Mouse (Mus musculus) heart, postnatal 14 days (tissue): ENCODE measurements around the gene BC025446. TPM values are rescaled to one million over a fixed set of nuclear protein-coding genes. Genes with fewer than 3 reads are reported as not detected.
"Not testable (repeated sequence)": the region's sequence is repeated elsewhere in the genome, so short reads cannot be mapped to it uniquely, and the experiment has no call there.

Source experiments
- DNase-seq, 2 experiments: peaks; one replicate each; pipeline ENCODE4 v3.0.0; 2021 to 2022
- intact Hi-C: fragments of 180-260 bp; cut with DNase I; formaldehyde crosslinking; loops from one replicate; pipeline ENCODE4 v1.15.1; 2025
- long read RNA-seq, 2 experiments: library from polyadenylated mRNA; stranded (forward); transcript quantifications; one replicate each; pipeline ENCODE4 v2.0.0; 2021
- total RNA-seq, 2 experiments: library from RNA; stranded (reverse); gene quantifications; 2 replicates each; pipeline ENCODE4 v1.2.3; 2021

Gene BC025446
- total RNA-seq, result not detected
- long read RNA-seq, experiment 1, result 0 reads
- long read RNA-seq, experiment 2, result 0 reads

DNA sequence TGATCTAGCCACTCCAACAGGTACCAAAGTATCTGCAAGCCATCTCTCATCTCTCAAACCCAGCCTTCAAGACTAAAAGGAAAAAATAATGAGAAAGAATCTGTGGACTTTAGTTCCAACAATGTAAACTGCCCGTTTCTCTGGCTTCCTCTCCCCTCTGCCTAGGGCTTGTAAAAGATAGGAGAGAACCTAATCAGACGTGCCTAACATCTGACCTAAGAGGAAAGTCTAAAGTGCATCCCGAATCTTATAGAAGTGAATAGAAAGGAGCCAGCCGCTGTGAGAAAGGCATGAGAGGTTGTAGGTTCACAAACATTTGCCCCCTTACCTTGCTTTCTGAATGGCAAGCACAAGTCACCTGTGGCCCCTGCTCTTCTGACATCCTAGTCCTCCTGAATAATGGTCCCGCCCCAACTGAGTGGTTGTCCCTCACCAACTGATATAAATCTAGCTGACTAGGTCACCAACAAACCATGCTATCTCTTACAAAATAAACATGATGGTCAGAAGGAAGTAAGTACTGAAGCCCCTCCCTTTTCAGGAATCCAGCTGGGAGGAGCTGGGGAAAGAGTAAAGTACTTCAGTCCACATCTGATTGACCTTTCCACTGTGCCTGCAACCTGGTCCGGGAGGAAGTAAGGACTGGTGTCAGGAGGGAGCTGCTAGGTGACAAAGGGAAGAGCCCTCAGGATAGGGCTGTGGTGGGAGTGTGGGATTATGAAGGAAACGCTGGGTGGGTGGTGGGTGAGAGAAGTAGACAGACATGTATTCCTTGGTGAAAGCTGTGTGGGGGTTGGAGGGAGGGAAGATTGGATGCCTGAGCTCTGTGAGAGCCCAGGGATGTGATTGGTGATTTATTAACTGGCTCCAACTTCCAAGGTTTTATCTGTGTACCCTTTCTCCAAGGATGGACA, at the start of gene BC025446:
BC025446 (plus strand) TSS at position 599 of the 914 bp plus-strand sequence.
- intact Hi-C loops, result no loop called here
- DNase-seq, result no peak

DNA sequence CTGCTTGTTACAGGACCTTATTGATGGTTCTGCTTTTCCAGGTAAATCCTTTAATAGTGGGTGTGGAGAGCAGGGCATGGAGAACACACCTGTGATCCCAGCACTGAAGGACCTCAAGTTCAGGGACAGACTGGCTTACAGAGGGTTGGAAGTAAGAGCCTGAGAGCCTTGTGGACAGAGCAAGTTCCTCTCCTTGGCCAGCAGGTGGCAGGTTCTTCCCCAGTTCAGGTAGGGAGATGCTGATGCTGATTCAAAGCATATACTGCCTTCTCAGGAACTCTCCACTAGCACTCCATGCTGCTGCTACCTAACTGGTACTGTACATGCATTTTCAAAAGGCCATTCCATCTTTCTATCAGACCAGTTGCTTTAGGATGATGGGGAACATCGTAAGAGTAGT, 40.7 kb upstream of the BC025446 start:
- intact Hi-C loops, result no loop called here
- DNase-seq, result peak; percentile 11 to 14

DNA sequence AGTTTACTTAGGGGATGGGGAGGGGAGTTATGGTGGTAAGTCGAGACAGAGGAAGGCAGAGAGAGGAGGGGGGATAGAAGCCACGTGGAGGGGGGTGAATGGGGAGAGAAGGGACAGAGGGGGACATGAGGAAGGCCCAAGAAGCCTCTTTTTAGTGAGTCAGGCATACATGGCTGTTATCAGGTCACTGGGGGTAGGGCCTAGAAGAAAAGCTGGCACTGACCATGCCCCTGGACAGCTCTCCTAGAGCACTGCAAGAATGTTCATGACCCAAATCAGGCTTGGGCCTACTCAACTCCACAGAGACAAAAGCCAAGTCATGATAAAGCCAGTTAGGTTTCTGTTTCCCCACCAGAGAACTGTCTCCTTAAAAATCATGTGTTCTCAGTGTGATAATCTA, 29.9 kb upstream of the BC025446 start:
- no peak for DNase-seq
- intact Hi-C loops, result no loop called here

DNA sequence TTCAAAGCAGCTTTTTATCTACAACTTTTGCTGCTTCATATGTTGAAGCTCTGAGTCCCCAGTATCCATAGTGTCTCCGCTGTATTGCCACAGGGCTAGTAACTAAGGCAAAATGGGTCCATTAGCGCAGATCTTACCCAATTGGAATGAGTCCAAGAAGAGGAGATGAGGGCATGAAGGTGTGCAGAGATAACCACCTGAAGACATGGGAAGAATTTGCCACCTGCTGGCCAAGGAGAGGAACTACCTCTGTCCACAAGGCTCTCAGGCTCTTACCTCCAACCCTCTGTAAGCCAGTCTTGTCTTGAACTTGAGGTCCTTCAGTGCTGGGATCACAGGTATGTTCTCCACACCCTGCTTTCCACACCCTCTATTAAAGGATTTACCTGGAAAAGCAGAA, 27.1 kb upstream of the BC025446 start:
- DNase-seq, result peak; percentile 6 to 11
- intact Hi-C loops, result no loop called here

DNA sequence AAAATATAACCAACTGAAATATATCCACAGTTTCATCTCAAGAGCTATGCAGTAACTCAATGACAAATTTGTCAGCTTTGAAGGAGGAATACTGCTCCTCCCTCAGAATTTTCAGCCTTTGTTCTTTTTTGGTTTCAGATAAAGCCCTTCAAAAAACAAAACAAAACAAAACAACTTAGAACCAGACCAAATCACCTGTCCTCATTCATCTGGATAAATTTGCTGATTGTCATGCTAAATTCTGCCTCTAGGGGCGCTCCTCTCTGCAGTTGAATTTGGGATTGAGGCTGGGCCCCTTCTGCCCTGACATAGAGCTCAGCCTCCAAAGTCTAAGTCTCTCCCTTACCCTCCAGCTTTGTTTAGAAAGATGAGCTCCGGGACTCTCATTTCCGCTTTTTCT, 25.6 kb upstream of the BC025446 start:
- peak; percentile 2 to 27 for DNase-seq
- intact Hi-C loops, result not testable (repeated sequence)

DNA sequence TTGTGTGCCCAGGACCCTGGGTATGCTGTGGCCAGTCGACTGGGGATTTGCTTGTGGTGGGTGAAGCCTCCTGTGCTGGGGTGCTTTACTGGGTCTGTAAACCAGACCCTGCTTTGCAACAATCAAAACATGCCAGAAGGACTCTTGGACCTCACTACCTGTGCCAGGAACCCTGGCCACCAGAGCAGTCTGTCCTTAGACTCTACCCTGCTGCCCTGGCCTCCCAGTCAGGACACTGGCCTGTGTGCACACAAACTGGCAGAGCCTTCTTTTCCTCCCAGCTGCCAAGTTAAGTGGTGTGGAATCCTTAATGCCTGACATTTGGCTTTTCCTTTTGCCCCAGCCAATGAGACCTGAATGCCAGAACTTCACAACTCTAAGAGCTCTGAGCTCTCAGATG, 655 bp downstream of the BC025446 start:
- intact Hi-C loops, result no loop called here
- no peak for DNase-seq

DNA sequence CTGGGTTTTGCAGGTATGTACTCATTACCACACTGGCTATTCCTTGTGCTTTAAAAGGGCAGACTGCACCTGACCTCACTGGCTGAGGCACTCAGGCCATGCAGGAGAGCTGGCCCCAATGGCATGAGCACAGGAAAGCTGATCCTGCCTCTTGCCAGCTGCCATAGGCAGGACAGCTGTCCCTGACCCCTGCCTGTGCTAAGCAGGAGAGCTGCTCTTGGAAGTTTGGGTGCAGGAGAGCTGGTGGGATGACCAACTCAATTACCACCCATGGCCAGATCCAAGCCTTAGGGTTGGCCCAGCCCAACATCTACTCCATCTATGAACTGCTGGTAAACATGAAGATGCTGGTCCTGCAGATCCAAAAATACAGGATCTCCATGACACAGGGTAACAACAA, 5.8 kb downstream of the BC025446 start:
- intact Hi-C loops, result no loop called here
- DNase-seq, result no peak

DNA sequence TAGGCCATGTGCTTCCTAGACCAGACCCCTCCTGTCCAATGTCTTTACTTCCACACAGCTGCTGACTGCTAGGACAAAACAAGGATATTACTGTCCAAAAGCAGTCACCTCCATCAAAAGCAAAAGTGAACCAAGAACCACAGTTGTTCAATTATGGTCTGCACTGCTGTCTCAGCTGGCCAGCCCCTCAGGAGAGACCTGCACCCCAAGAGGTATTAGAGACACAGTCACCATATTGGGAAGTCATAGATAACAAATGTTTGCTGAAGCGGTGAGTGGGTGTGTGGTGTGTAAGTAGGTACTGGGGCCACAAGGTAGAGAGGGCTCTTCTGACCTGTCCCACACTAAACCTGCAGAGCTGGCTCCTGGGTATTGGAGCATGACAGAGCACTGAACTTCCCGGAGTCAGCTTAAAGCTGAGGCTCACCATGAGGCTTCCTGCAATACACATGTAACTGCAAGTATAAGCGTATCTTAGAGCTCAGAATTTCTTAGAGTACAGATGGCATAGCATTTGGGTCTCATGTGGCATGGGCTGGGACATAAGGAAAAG, 21.6 kb downstream of the BC025446 start:
- intact Hi-C loops, result no loop called here
- DNase-seq, result no peak

DNA sequence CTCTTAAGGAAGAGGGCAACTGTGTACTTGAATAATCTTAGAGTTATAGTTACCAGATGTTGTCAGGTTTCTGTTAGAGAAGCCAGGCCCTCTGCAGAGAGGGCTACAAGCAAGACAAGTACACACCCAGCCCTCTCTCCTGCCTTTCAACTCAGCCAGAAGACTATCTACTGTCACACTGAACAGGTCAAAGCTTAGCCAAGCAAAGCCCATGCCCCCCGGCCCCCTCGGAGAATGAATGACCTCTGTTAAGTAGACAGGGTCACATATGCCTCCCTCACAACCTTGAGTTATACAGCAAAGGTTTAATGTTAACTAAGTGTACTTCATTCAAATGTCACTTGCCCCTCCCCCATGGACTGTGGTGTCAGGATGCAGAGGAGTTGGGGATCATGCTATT, 24.4 kb downstream of the BC025446 start:
- intact Hi-C loops, result loop anchor here (10.0 kb wide), 1 partner anchor 246 kb away; the partner anchor contains the start of gene Ly6a
- no peak for DNase-seq

DNA sequence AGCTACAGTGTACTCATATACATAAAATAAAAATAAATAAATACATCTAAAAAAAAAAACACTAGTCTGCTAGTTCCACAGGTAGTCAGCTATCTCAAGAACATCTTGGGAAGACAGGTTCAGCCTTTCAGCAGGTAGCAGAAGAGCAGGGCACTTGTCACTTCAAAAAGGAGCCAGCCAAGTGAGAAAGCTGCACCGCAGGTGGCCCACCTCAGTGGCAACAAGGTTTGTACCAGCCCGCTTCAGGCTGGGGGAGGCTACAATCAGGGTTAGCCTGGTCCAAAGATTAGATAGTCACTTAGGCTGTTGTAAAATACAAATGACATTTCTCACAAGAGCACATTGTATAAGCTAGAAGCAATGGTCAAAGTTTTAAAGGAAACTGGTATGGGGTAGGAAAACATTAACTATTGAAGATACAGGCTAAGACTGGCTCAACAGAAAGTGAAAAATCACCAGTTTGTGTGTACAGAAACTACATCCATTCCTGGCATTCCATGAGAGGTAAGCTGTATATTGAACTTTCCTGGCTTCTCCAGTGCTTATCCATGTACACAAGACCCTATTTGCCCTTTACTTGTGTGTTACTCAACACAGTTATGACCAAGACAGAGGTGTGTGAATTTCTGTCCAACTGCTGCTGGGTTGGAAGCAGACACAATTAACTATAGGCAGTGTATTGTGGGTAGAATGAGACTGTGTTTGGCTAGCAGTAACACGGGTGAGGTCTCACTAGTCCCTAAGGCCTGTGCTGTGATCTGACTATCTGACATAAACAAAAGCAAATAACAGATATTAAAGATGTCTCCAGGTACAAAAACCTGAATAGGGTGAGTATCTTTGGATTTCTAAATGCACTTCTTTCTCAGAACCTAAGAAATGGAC, 26.8 kb downstream of the BC025446 start:
- intact Hi-C loops, result loop anchor here (10.0 kb wide), 1 partner anchor 248 kb away; the partner anchor contains the start of gene Ly6a
- DNase-seq, result no peak

DNA sequence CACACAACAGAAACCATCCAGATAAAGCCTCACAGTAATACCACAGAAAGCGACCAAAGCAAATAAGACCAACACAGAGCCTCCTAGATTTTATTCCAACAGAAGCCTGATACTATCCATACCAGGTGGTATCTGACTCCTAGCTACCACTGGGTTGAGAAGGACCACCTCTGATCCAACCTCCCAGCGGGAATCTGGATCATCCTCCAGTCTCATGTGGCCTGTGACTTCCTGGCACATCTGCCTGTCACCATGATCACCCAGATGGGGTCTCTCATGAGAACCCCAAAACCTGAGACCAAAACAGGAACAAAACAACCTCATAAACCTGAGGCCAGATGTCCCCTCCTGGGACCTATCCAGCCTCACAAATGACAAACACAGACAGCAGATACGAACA, 38.5 kb downstream of the BC025446 start:
- no peak for DNase-seq
- intact Hi-C loops, result no loop called here

DNA sequence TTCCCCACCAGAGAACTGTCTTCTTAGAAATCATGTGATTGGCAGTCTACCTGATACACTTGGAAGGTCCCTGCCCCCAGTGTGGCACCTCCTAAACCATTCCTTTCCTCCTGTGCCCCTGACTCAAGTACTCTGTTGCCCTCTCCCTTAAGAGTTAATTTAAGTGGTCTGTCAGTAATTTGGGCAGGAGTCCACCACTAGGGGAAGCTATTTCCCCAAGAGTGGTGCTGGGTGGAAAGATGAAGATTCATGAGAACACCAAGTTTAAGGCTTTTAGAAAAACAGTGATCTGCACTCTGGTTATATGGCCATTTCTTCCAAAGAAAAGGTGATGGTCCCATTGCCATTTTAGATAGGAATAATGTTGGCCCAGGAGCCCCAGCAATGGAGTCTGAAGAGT, 49.7 kb downstream of the BC025446 start:
- DNase-seq, result no peak
- intact Hi-C loops, result no loop called here

DNA sequence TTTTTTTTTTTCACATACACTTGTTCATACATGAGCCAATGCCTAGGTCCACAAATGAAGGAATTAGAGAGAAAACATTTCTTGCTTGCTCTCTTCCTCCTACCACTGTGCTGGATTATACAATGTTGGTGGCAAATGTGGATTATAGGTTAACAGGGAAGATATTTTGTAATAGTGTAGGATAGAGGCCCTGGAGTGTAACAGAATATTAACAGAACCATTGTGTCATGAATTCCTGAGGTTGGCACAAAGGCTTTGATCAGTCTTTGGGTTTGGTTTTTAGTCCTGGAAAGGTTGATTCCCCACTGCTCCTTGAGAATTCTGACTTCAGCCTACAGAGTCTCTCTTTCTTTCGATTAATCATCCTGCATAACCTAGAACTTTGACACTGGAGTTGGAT, 50.5 kb downstream of the BC025446 start:
- no peak for DNase-seq
- intact Hi-C loops, result no loop called here

DNA sequence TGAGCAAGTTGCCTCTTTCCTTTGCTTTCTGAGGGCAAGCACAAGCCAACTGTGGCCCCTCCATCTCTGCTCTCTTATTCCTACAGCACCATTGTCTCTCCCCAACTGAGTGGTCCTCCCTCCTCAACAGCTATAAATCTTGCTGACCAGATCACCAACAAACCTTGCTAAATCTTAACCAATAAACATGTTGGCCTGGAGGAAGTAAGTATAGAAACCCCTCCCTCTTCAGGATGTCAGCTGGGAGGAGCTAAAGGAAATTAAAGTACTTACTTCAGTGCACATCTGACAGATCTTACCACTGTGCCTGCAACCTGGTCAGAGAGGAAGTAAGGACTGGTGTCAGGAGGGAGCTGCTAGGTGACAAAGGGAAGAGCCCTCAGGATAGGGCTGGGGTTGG, 51.9 kb downstream of the BC025446 start, which contains the start of gene Ly6f:
Ly6f (plus strand) TSS at position 301 of the 400 bp plus-strand sequence.
- no peak for DNase-seq
- intact Hi-C loops, result no loop called here

DNA sequence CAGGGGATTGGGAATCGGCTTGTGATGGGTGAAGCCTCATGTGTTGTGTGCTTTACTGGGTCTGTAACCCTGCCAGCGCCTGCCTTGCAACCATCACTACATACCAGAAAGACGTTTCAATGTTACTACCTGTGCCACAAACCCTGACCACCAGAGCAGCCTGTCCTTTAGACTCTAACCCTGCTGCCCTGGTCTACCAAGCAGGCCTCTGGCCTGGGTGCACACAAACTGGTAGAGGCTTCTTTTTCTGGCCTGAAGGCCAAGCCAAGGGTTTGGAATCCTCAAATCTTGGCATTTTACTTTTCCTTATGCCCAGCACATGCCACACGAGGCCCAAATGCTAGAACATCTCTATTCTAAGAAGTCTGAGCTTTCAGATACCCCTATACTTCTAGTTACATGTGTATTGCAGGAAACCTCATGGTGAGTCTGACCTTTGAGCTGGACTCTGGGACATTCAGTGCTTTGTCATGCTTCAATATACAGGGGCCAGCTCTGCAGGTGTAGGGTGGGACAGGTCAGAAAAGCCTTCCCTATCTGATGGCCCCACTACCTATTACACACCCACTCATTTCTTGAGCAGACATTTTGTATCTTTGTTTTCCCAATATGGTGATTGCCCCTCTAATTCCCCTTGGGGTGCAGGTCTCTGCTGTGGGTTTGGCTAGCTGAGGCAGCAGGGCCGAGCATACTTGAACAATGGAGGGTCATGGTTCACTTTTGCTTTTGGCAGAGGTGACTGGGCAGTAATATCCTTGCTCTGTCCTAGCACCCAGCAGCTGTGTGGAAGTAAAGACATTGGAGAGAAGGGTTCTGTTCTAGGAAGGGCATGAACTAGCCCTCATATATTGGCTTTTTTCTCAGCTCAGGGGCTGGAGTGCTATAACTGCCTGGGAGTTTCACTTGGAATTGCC, 53.0 kb downstream of the BC025446 start:
- DNase-seq, result no peak
- intact Hi-C loops, result no loop called here

DNA sequence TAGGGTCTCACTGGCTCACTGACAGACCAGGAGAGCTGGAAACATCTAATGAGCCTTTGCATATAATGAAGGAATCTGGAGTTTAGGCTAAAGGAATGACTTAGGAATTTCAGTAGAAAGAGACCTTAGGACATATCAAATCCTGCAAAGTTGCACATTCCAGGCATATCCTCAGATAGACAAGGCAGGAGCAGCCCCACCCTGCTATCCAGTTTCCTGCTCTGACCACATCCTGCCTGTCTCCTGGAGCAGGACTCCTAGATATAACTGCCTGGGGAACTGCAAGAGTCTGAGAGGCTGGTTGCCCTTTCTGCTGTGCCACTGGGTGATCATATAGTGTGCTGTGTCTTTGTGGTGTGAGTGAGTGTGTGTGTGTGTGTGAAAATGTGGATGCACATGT, 54.0 kb downstream of the BC025446 start:
- intact Hi-C loops, result no loop called here
- DNase-seq, result no peak

DNA sequence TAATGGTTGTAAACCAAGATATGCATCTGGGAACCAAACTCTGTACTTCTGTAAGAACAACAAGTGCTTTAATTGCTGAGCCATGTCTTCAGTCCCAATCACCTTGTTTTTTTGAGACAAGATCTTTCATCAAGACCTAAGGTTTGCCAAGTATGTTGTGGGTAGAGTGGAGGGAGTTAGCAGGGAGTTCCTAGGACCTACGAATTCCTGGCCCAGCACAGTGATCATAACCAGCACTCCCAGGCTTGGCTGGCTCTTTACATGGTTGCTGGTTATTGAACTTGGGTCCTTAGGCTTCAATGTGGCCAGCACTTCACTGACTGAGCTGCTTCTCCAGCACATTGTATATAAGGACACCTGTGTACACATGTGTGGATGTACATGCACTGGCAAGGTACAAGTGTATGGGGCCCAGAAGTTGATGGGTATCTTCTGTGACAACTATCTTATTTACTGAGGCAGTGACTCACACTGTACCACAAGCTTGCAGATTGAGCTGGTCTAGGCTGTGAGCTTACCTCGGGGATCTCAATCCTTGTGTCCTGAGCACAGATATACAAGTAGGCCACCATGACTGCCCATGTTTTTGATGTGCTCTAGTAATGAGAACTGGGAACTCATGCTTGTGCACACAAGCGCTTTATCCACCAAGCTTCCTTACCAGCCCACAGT, 54.7 kb downstream of the BC025446 start:
- intact Hi-C loops, result no loop called here
- no peak for DNase-seq

DNA sequence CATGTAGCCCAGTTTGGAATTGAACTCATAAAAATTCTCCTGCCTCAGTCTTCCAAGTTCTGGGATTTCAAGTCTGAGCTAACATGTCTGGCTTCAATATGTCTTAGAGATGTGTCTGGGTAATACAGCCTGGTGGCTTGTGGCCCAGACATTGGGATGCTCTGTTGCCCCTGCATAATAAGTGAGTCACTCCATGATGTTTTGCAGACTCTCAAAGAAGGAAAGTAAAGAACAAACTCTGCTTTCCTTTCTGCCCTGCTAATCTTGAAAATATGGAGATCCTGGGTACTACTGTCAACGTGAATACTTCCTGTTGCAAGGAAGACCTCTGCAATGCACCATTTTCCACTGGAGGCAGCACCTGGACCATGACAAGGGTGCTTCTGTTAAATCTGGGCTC, 55.2 kb downstream of the BC025446 start:
- intact Hi-C loops, result no loop called here
- DNase-seq, result no peak

DNA sequence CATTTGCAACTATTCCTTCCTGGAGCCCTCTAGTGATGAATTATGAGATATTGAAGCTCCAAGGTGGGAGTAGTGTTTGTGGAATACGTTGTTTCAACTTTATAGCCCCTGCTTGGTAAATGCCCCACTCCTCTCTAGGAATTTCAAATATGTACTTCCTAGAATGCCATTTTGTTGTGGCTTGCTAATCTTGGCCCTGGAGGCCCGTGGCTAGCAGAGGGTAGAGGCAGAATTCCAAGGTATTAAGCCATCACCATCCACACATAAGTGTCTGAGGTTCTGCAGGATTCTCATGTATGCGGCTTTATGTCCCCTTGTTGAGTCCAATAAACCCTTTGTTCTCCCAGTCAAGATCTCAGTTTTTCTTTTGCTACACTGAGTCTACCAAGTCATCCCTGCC, 55.7 kb downstream of the BC025446 start:
- no peak for DNase-seq
- intact Hi-C loops, result no loop called here
